Mouse (Mus musculus) frontal cortex, postnatal 36 days (tissue): ENCODE data around the gene Zkscan14.
A peak's percentile ranks its signal among the peaks of the same experiment; 100 is the strongest.

Source experiments
- DNase-seq, 2 experiments: peaks; one replicate each; pipeline ENCODE4 v3.0.0; 2022; ENCODE audit warnings: low spot score in 2 of 2

Gene Zkscan14

GRCm38 (mm10) chr5:145202446-145202845 is 778 bp upstream of the Zkscan14 start:
- DNase-seq = no peak

DNA sequence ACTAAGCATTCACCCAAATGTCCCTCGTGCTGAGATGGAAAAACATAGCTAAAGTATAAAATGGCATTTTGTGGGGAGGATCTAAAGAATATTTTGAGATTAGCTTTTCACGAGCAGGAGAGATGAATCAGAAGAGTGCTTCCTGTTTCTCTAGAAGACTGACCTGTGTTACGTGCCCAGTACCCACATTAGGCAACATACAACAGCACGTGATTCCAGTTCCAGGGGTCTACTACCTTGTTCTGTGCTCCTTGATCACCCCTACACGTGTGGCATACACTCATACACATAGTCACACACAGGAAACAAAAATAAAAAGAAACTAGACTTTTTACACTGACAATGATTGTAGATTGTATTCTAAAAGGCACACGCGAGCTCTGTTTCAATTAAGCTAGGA is 1.3 kb downstream of the Zkscan14 start:
- no peak for DNase-seq

DNA sequence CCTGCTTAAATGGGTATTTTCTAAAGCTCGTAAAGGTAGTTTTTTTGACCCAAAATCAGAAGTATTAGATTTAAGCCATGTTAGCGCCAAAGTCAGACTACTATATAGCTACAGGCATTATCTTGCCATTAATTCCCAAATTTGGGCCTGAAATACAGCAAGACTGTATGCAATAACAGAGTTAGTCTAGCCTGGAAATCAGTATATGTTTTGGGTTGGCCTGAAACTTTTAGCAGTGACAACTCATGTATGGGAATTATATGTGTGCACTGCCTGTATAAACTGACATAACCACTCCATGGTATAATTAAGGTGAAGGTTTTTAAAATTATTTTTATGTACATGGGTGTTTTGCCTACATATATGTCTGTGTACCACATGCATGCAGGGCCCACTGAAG is 9.7 kb downstream of the Zkscan14 start, which contains the start of gene Atp5j2:
Atp5j2 (minus strand) TSS at position 101 of the 400 bp plus-strand sequence.
- no peak for DNase-seq

GRCm38 (mm10) chr5:145190875-145191798 is 10.5 kb downstream of the Zkscan14 start:
- peak; percentile 93 to 94 for DNase-seq

- no peak for DNase-seq
Observed at GRCm38 (mm10) chr5:145190373-145190772, 11.3 kb downstream of the Zkscan14 start.

- DNase-seq = no peak
Observed at GRCm38 (mm10) chr5:145189416-145189815, 12.3 kb downstream of the Zkscan14 start.

DNA sequence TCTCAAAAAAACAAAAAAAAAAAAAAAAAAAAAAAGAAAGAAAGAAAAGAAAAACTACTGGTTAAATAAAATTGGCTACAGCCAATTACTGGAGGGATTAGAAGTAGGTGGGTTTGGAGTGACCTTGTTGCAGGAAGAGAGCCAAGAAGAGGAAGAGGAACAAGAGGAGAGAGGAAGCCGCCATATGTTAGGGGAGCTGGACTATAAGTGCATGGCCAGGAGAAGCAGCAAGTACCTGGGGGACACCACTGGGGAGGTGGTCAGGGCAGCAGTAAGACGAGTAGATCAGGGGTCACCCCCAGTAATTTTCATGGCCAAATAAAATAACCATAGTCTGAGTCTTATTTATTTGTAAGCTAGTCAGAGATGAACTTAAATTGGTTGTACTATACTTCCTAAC is 16.4 kb downstream of the Zkscan14 start:
- no peak for DNase-seq

DNA sequence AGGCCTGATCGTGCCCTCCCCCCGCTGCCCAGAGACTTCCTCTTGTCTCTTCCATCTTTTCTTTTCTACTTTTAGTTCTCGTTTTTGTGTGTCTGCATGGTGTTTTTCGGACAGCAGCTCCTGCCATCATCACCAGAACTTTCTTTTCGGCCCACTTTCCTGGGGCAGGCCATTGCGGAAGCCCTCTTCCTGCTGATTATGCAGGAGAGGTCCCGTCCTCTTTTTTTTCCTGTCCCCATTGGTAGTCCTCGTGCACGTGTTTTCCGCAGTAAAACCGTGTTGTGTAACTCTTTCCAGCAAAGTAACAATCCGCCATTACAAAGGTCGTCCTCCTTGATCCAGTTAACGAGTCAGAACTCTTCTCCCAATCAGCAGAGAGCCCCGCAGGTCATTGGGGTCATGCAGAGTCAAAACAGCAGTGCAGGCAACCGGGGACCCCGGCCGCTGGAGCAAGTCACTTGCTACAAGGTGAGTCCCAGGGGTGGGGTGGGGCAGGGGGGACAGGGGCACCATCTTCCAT is 23.1 kb downstream of the Zkscan14 start:
- DNase-seq = no peak

DNA sequence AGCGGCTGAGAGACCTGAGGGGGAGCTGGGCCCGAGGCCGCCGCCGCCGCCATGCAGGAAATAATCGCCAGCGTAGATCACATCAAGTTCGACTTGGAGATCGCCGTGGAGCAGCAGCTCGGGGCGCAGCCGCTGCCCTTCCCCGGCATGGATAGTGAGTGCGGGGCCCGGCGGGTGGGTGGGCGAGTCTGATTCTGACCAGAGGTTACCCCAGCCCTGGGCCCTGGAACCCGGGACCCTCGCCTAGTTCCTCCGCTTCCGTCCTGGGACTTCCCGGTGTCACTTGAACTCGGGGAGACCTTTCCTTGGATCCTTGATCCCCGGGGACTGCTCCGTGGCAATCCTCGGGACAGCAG is 34.4 kb downstream of the Zkscan14 start:
- DNase-seq = no peak

DNA sequence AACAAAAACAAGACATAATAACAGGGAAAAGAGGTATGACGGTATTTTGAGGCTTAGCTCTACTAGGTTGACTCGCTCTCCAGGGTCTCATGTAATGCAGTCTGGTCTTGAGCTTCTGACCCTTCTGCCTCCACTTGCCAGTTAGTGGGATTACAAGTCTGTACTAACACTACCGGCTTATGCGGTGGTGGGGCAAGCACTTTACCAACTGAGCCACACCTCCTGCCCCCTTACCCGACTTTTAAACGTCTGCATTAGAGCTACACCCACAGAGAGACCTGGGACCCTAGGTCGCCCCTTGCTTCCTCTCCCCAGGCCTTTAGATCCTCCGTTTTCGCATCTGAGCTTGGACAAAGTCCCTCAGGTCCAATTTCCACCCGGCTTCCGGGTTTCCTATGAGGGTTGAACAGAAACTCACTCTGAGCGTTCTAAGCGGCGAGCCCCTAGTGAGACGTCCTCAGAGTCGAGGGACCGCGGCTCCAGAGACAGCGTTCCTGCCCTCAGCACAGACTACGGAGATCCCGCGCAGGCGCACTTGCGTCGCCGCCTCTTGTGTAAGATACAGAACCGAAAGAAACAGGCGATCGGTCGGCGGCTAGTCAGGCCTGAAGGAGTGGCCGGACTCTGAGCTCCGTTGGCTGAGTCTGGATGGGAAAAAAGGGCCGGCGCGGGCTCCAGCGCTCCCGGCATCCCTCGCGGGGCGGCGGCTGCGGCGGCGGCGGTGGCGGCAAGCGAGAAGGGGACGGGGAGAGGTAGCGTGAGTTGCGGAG is 34.9 kb downstream of the Zkscan14 start, which contains the start of the genes Ptcd1 and Cpsf4:
Ptcd1 (minus strand) TSS at position 573 of the 770 bp plus-strand sequence.
Cpsf4 (plus strand) TSS at position 678 of the 770 bp plus-strand sequence.
- DNase-seq = peak; percentile 99

GRCm38 (mm10) chr5:145165184-145165583 is 36.5 kb downstream of the Zkscan14 start:
- no peak for DNase-seq

DNA sequence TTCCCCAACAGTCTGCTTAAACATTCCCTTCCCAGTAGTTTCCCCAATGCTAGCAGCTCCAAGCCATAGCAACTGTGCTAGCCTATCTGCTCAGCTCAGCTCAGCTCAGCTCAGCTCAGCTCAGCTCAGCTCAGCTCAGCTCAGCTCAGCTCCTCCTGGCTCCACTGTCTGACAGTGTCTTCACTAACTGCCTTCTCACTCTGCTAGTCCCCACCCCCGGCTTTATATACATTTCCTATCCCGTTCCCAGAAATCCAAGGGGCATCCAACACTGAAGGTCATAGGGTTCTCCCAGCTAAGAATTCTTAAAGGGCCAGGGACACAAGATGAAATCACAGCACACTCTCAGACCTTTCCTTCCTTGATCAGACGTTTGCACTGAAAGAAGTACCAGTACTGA is 37.0 kb downstream of the Zkscan14 start:
- no peak for DNase-seq

DNA sequence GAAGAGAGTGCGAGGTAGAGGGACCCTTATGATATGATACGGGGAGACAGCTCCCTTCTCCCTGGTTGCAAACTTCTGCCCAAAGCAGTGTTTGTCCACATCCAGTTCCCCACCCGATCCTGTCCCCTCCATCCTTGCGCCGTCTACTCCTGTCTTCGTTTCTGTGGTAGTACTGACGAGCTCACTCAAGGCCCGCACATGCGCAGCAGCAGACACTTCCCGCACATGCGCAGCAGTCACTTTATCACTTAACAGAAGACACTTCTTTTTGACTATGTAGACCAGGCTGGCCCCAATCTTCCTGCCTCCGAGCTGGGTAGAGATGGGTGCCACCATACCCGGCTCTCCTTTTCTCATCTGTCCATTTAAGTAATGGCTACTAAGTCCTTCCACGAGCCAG is 40.3 kb downstream of the Zkscan14 start:
- DNase-seq = no peak

DNA sequence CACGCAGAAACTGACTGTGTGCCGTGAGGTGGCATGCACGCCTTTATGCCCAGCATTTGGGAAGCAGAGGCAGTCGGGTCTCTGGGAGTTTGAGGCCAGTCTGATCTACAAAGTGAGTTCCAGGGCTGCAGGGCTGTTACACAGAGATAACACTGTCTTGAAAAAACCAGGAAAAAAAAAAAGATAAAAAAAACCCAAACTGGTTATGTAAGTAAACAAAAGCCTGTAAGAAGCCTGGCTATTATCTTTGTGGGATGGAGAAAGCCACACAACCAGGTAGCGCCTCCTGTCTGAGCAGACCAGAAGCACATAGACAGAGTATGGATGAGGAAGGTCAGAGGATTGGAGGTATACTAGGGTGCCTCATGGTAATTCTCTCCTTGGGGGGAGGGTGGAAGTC is 49.0 kb downstream of the Zkscan14 start:
- no peak for DNase-seq

DNA sequence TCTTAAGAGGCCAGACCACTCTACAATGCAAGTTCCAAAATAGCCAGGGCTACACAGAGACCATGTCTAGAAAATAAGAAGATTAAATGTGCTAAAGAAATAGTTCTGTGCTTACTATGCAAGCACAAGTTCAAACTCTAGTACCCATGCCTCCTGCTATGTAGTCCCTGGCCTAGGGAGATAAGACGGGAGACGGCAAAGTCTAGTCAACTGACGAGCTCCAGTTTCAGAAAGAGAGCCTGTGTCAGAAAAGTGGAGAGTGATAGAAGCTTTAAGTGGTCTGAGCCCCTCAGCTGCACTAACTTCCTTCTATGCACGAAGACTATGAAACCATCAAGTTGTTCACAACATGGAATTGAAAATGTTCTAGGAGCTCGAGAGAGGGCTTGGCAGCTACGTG is 52.4 kb downstream of the Zkscan14 start:
- DNase-seq = no peak

- no peak for DNase-seq
Observed at GRCm38 (mm10) chr5:145147748-145148147, 53.9 kb downstream of the Zkscan14 start.
